In the genomic region with DNA sequence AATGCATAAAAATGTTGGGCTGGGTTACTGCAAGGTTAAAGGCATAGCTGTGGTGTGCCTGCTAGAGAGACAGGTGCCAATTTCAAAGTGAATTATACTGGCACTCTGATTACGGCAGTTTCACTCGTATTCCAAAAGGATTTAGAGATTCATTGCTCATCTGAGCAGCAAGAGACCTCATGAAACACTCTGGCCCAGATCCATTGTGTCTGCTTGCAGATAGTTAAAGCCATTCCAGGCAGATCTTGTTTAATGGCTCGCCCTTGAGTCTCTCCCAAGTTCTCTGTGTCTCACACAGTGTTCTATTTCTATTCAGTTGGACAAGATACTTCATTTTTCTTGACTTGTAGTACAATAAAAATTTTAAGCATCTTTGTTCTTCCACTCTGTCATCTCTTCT, we compare ENCODE assay signal across 13 mouse cellular contexts.
A peak's percentile ranks its signal among the peaks of the same experiment; 100 is the strongest.
DNase-seq lines count a peak whose midpoint lies in the region; ATAC-seq and TF ChIP-seq lines count a peak whose summit lies in the region.
"Had no signal": no experiment of that assay in that cellular context is flagged by ENCODE, and none has a peak within 500 bp of the region (broad histone marks: within the 10 kb centered on the region; RNA-seq: fewer than 3 reads in every experiment).

No protein-coding gene starts in this region.

- H3K9me3 ChIP-seq in embryonic facial prominence, embryonic 14.5 days (ENCODE audit: control insufficient read depth, low read length) = no peaks in the 10 kb centered on the region
- no peaks in the 10 kb centered on the region for H3K9me3 ChIP-seq in embryonic facial prominence, embryonic 10.5 days
- H3K9me3 ChIP-seq: liver, embryonic 15.5 days; megakaryocyte, embryonic 14.5 days had no signal

- H3K4me3 ChIP-seq in embryonic facial prominence, embryonic 14.5 days (ENCODE audit: low read depth, low read length) = no peak overlapping the region
- no peak overlapping the region for H3K4me3 ChIP-seq in embryonic facial prominence, embryonic 10.5 days
- no peak overlapping the region for H3K4me3 ChIP-seq in kidney, adult 2 months (ENCODE audit: insufficient read depth, low read depth, low read length)
- H3K4me3 ChIP-seq: liver, embryonic 15.5 days; megakaryocyte, embryonic 14.5 days had no signal

- H3K9ac ChIP-seq in embryonic facial prominence, embryonic 14.5 days (ENCODE audit: low read depth, low read length) = no peak overlapping the region
- H3K9ac ChIP-seq: liver, embryonic 15.5 days had no signal

- no peak for TF ChIP-seq POLR2A in kidney, adult 2 months (IDR thresholded peaks at IDR 0.05; ENCODE audit: low read depth, low read length)

- no peaks in the 10 kb centered on the region for H3K27me3 ChIP-seq in embryonic facial prominence, embryonic 14.5 days (replicated peaks; ENCODE audit: control insufficient read depth, insufficient read depth, low read length)
- no peaks in the 10 kb centered on the region for H3K27me3 ChIP-seq in embryonic facial prominence, embryonic 10.5 days (replicated peaks; ENCODE audit: low read depth, poor library complexity, severe bottlenecking)
- H3K27me3 ChIP-seq in kidney, adult 2 months (replicated peaks; ENCODE audit: control insufficient read depth, insufficient read depth, low read length) = no peaks in the 10 kb centered on the region
- H3K27me3 ChIP-seq: liver, embryonic 15.5 days; megakaryocyte, embryonic 14.5 days had no signal

- H3K36me3 ChIP-seq in embryonic facial prominence, embryonic 14.5 days (ENCODE audit: control insufficient read depth, insufficient read depth, low read length) = no peaks in the 10 kb centered on the region
- no peaks in the 10 kb centered on the region for H3K36me3 ChIP-seq in embryonic facial prominence, embryonic 10.5 days (replicated peaks)
- no peaks in the 10 kb centered on the region for H3K36me3 ChIP-seq in kidney, adult 2 months (ENCODE audit: control insufficient read depth, insufficient read depth, low read length)
- H3K36me3 ChIP-seq: liver, embryonic 15.5 days had no signal

- no peak overlapping the region for H3K27ac ChIP-seq in embryonic facial prominence, embryonic 14.5 days (replicated peaks; ENCODE audit: low read depth, low read length)
- H3K27ac ChIP-seq in embryonic facial prominence, embryonic 10.5 days (replicated peaks) = no peak overlapping the region
- no peak overlapping the region for H3K27ac ChIP-seq in kidney, adult 2 months (ENCODE audit: insufficient read depth, low read depth, low read length)
- H3K27ac ChIP-seq: kidney, postnatal 0 days; liver, embryonic 15.5 days had no signal

- no peak overlapping the region for H3K4me2 ChIP-seq in embryonic facial prominence, embryonic 14.5 days (ENCODE audit: low read depth, low read length)
- H3K4me2 ChIP-seq: liver, embryonic 15.5 days had no signal

- TF ChIP-seq CTCF in kidney, adult 2 months (conservative IDR thresholded peaks at IDR 0.05; ENCODE audit: insufficient read depth, insufficient read length, low read depth, low read length) = no peak

- DNase-seq in embryonic facial prominence, embryonic 14.5 days (ENCODE audit: low spot score) = peak; percentile 10
- no peak for DNase-seq in embryonic facial prominence, embryonic 10.5 days (ENCODE audit: low spot score)
- peak; percentile 1 for DNase-seq in kidney, postnatal 14 days
- no peak for DNase-seq in kidney, adult 2 months
- peak; percentile 33 for DNase-seq in testis, postnatal 14 days (ENCODE audit: low spot score)
- DNase-seq in testis, postnatal 10 days (ENCODE audit: low spot score) = no peak
- DNase-seq in layer of hippocampus, postnatal 36 days = no peak
- DNase-seq: adrenal gland, adult 2 months; B cell, adult 2 months; right cerebral cortex, postnatal 14 days had no signal

- no peaks in the 10 kb centered on the region for H3K4me1 ChIP-seq in embryonic facial prominence, embryonic 14.5 days (ENCODE audit: control insufficient read depth, insufficient read depth, low read length)
- no peaks in the 10 kb centered on the region for H3K4me1 ChIP-seq in embryonic facial prominence, embryonic 10.5 days
- H3K4me1 ChIP-seq in kidney, adult 2 months (ENCODE audit: control insufficient read depth, insufficient read depth, low read length) = no peaks in the 10 kb centered on the region
- H3K4me1 ChIP-seq: liver, embryonic 15.5 days; megakaryocyte, embryonic 14.5 days had no signal

- ATAC-seq in embryonic facial prominence, embryonic 14.5 days (ENCODE audit: low read depth) = no peak

- WGBS in embryonic facial prominence, embryonic 14.5 days = 65% methylated on average over 3 of the region's 3 CpGs
- 78% methylated on average over 3 of the region's 3 CpGs for WGBS in embryonic facial prominence, embryonic 10.5 days
- WGBS in kidney, adult 2 months = 57% methylated on average over 3 of the region's 3 CpGs

Comparison
In these comparisons a context has a peak if more than half of its experiments do, and no peak if none do; other contexts are left out.
1. DNase-seq: peak in embryonic facial prominence, embryonic 14.5 days (single experiment), kidney, postnatal 14 days (single experiment) and testis, postnatal 14 days (single experiment); none in embryonic facial prominence, embryonic 10.5 days (single experiment), kidney, adult 2 months (single experiment), testis, postnatal 10 days (single experiment) and layer of hippocampus, postnatal 36 days (0 of 2).